Mouse (Mus musculus): ENCODE results near the gene Dnah12.

DNA sequence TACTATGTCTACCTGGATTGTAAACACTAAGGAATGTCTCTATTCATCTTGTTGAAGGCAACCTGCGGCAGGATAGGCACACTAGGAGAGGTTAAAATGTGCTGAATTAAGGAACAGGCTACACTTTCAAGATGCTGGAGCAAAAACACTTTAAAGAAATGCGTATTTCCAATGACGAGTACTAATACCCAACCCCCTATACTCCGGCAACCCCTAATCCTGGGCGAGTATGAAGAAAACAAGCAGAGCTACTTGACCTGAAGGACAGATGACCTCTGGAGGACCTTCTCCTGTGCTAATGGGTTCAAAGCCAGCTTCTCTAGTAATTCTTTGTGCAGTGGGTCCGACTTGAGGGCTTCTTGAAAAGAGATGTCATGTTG is 25.1 kb upstream of the Dnah12 start:
- TF ChIP-seq FLI1 (IDR thresholded peaks at IDR 0.05; ENCODE audit: low read length) (no peak), GATA1 (IDR thresholded peaks at IDR 0.05; ENCODE audit: borderline replicate concordance, low read length) (no peak)

All from megakaryocyte, embryonic 14.5 days (primary cell).